Mouse (Mus musculus): ENCODE measurements at regions not wholly inside any gene's neighbourhood (a gene's known extent, or its start where the extent isn't known, plus 50 kb on each side); places are given as distances from the start of the nearest gene placed in this dataset.

GRCm38 (mm10) chr13:57246238-57246963 lies 350.6 kb upstream of the Trpc7 start:
- H3K4me1 ChIP-seq (replicated peaks; ENCODE audit: control insufficient read depth in 2 of 2, insufficient read depth in 2 of 2, low read length in 1 of 2) = no peaks in the 10 kb centered on the region
- H3K9ac ChIP-seq (replicated peaks) = no peak overlapping the region
- no peaks in the 10 kb centered on the region for H3K9me3 ChIP-seq (ENCODE audit: control insufficient read depth, low read length)
- no peak overlapping the region for H3K27ac ChIP-seq
- H3K36me3 ChIP-seq (replicated peaks; ENCODE audit: control insufficient read depth, insufficient read depth, low read depth) = no peaks in the 10 kb centered on the region
- ATAC-seq (ENCODE audit: insufficient read depth) = no peak
- DNase-seq (ENCODE audit: low read depth in 3 of 3, low spot score in 3 of 3) = no peak
- H3K4me3 ChIP-seq (ENCODE audit: insufficient read depth in 1 of 2, low read depth in 2 of 2, low read length in 2 of 2) = no peak overlapping the region
- H3K27me3 ChIP-seq (ENCODE audit: control insufficient read depth, insufficient read depth, low read length) = no peaks in the 10 kb centered on the region
- no peak overlapping the region for H3K4me2 ChIP-seq (ENCODE audit: low read depth)
- TF ChIP-seq CTCF (IDR thresholded peaks at IDR 0.05; ENCODE audit: low read depth) (no peak), EP300 (IDR thresholded peaks at IDR 0.05; ENCODE audit: low read depth) (no peak)
- WGBS (ENCODE audit: insufficient replicate concordance) = 69% methylated on average over 18 of the region's 18 CpGs

- H3K27me3 ChIP-seq (ENCODE audit: control insufficient read depth, insufficient read depth, low read length) = no peaks in the 10 kb centered on the region
- H3K36me3 ChIP-seq (replicated peaks; ENCODE audit: control insufficient read depth, insufficient read depth, low read depth) = no peaks in the 10 kb centered on the region
- 38% methylated on average over 4 of the region's 4 CpGs for WGBS (ENCODE audit: insufficient replicate concordance)
- no peak overlapping the region for H3K4me2 ChIP-seq (ENCODE audit: low read depth)
- no peaks in the 10 kb centered on the region for H3K4me1 ChIP-seq (replicated peaks; ENCODE audit: control insufficient read depth in 2 of 2, insufficient read depth in 2 of 2, low read length in 1 of 2)
- H3K27ac ChIP-seq = no peak overlapping the region
- no peaks in the 10 kb centered on the region for H3K9me3 ChIP-seq (ENCODE audit: control insufficient read depth, low read length)
- H3K4me3 ChIP-seq (ENCODE audit: insufficient read depth in 1 of 2, low read depth in 2 of 2, low read length in 2 of 2) = no peak overlapping the region
- no peak for ATAC-seq (ENCODE audit: insufficient read depth)
- no peak overlapping the region for H3K9ac ChIP-seq (replicated peaks)
- DNase-seq (ENCODE audit: low read depth in 3 of 3, low spot score in 3 of 3) = no peak
- TF ChIP-seq EP300 (IDR thresholded peaks at IDR 0.05; ENCODE audit: low read depth) (no peak), CTCF (IDR thresholded peaks at IDR 0.05; ENCODE audit: low read depth) (no peak)
Observed at GRCm38 (mm10) chr13:57236917-57237316, 341.1 kb upstream of the Trpc7 start.

- Histone ChIP-seq H3K27me3 (ENCODE audit: control insufficient read depth, insufficient read depth, low read length) (no peaks in the 10 kb centered on the region), H3K4me2 (ENCODE audit: low read depth) (no peak overlapping the region), H3K4me1 (replicated peaks; ENCODE audit: control insufficient read depth in 2 of 2, insufficient read depth in 2 of 2, low read length in 1 of 2) (no peaks in the 10 kb centered on the region), H3K9ac (replicated peaks) (no peak overlapping the region), H3K36me3 (replicated peaks; ENCODE audit: control insufficient read depth, insufficient read depth, low read depth) (no peaks in the 10 kb centered on the region), H3K4me3 (ENCODE audit: insufficient read depth in 1 of 2, low read depth in 2 of 2, low read length in 2 of 2) (no peak overlapping the region), H3K9me3 (ENCODE audit: control insufficient read depth, low read length) (no peaks in the 10 kb centered on the region), H3K27ac (no peak overlapping the region)
- ATAC-seq (ENCODE audit: insufficient read depth) = no peak
- WGBS (ENCODE audit: insufficient replicate concordance) = 58% methylated on average over 5 of the region's 5 CpGs
- no peak for TF ChIP-seq CTCF (IDR thresholded peaks at IDR 0.05; ENCODE audit: low read depth)
- TF ChIP-seq EP300 (IDR thresholded peaks at IDR 0.05; ENCODE audit: low read depth) = no peak
- no peak for DNase-seq (ENCODE audit: low read depth in 3 of 3, low spot score in 3 of 3)
Observed at GRCm38 (mm10) chr13:57236211-57236610, 340.4 kb upstream of the Trpc7 start.

- no peaks in the 10 kb centered on the region for H3K36me3 ChIP-seq (replicated peaks; ENCODE audit: control insufficient read depth, insufficient read depth, low read depth)
- H3K27me3 ChIP-seq (ENCODE audit: control insufficient read depth, insufficient read depth, low read length) = no peaks in the 10 kb centered on the region
- TF ChIP-seq CTCF (IDR thresholded peaks at IDR 0.05; ENCODE audit: low read depth) = no peak
- no peak for TF ChIP-seq EP300 (IDR thresholded peaks at IDR 0.05; ENCODE audit: low read depth)
- no peak overlapping the region for H3K4me3 ChIP-seq (ENCODE audit: insufficient read depth in 1 of 2, low read depth in 2 of 2, low read length in 2 of 2)
- H3K4me2 ChIP-seq (ENCODE audit: low read depth) = no peak overlapping the region
- H3K4me1 ChIP-seq (replicated peaks; ENCODE audit: control insufficient read depth in 2 of 2, insufficient read depth in 2 of 2, low read length in 1 of 2) = no peaks in the 10 kb centered on the region
- ATAC-seq (ENCODE audit: insufficient read depth) (no peak), DNase-seq (ENCODE audit: low read depth in 3 of 3, low spot score in 3 of 3) (no peak)
- H3K9me3 ChIP-seq (ENCODE audit: control insufficient read depth, low read length) = no peaks in the 10 kb centered on the region
- 59% methylated on average over 5 of the region's 5 CpGs for WGBS (ENCODE audit: insufficient replicate concordance)
- H3K27ac ChIP-seq = no peak overlapping the region
- H3K9ac ChIP-seq (replicated peaks) = no peak overlapping the region
Observed at GRCm38 (mm10) chr13:57232906-57233305, 337.1 kb upstream of the Trpc7 start.

- H3K4me2 ChIP-seq (ENCODE audit: low read depth) = no peak overlapping the region
- 43% methylated on average over 3 of the region's 3 CpGs for whole genome bisulfite sequencing (ENCODE audit: insufficient replicate concordance)
- no peaks in the 10 kb centered on the region for H3K4me1 ChIP-seq (replicated peaks; ENCODE audit: control insufficient read depth in 2 of 2, insufficient read depth in 2 of 2, low read length in 1 of 2)
- ATAC-seq (ENCODE audit: insufficient read depth) (no peak), DNase-seq (ENCODE audit: low read depth in 3 of 3, low spot score in 3 of 3) (no peak)
- TF ChIP-seq CTCF (IDR thresholded peaks at IDR 0.05; ENCODE audit: low read depth) (no peak), EP300 (IDR thresholded peaks at IDR 0.05; ENCODE audit: low read depth) (no peak)
- no peak overlapping the region for H3K4me3 ChIP-seq (ENCODE audit: insufficient read depth in 1 of 2, low read depth in 2 of 2, low read length in 2 of 2)
- H3K27ac ChIP-seq = no peak overlapping the region
- no peaks in the 10 kb centered on the region for H3K36me3 ChIP-seq (replicated peaks; ENCODE audit: control insufficient read depth, insufficient read depth, low read depth)
- H3K9ac ChIP-seq (replicated peaks) = no peak overlapping the region
- H3K27me3 ChIP-seq (ENCODE audit: control insufficient read depth, insufficient read depth, low read length) = no peaks in the 10 kb centered on the region
- H3K9me3 ChIP-seq (ENCODE audit: control insufficient read depth, low read length) = no peaks in the 10 kb centered on the region
Observed at GRCm38 (mm10) chr13:57231666-57232065, 335.9 kb upstream of the Trpc7 start.
